Mouse (Mus musculus): ENCODE data around the gene Dnajc13.

DNA sequence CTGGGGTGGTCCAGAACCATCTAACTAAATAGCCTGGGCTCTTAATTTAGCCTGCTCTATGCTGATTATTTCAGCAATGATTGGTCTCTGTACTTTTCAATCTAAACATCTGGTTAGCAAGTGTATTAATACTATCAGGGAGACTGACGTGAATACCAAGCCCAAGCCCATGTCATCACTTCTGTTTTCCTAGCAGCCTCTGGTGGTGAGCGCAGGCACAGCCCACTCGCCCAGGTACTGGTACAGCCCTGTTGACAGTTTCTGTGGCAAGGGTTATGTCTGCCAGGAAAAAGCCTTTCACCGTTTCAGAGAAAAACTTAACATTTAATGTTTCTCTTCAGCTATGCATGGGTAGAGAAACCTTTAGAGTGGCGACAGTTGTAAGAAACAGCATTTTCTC lies 98.5 kb downstream of the Dnajc13 start:
- TF ChIP-seq POLR2A (IDR thresholded peaks at IDR 0.05; ENCODE audit: borderline replicate concordance, extremely low read depth, low read depth, low read length) (no peak), CTCF (IDR thresholded peaks at IDR 0.05; ENCODE audit: insufficient read depth, low read length) (no peak)
